In the genomic region with DNA sequence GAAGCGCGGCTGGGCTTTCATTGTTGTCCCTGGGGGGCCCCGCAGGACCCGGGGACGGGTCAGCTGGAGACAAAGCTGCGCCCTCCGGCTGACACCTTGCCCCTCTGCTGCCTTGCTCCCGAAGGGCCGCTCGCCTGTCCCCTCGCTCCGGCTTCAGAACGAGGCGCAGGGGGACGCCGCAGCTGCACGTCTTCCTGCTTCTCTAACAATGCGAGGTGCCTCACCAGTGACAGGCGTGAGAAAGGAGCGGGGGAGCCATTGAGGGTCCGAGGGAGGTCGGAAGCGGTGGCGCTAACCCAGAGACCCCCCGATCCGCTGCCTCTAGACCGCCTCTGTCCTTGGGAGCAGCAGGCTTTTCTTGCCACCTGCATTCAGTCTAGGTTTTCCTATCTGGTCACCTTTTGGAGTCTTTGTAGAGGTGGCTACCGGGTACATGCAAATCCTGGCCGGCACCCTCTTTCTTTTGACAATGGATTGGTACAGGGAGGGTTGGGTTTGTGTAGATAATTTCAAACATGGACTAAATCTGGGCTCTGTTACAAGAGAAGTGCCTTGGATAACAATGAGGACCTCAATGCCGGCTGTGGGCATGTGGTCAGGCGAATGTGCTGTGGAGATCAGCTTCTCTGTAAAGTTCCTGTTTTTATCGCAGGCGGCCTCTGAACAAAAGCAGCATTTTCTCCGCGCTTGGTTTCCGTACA, we compare ENCODE assay signal across 8 mouse cellular contexts. TPM values are rescaled to one million over a fixed set of nuclear protein-coding genes. Genes with fewer than 3 reads are reported as not detected.
A peak's percentile ranks its signal among the peaks of the same experiment; 100 is the strongest.
DNase-seq lines count a peak whose midpoint lies in the region; ATAC-seq and TF ChIP-seq lines count a peak whose summit lies in the region.

No protein-coding gene starts in this region.

- peak overlapping the region; percentile 92 for H3K4me3 ChIP-seq in intestine, postnatal 0 days (ENCODE audit: low read depth, low read length)
- peak overlapping the region; percentile 63 for H3K4me3 ChIP-seq in limb, embryonic 15.5 days
- H3K4me3 ChIP-seq in midbrain, embryonic 15.5 days, result peak overlapping the region; percentile 99

- H3K27ac ChIP-seq in intestine, postnatal 0 days (ENCODE audit: low read depth, low read length), result peak overlapping the region; percentile 92
- peak overlapping the region; percentile 94 for H3K27ac ChIP-seq in limb, embryonic 15.5 days
- peak overlapping the region; percentile 100 for H3K27ac ChIP-seq in midbrain, embryonic 15.5 days

- peak; percentile 42 for ATAC-seq in intestine, postnatal 0 days
- ATAC-seq in limb, embryonic 15.5 days (ENCODE audit: insufficient number of reproducible peaks, low FRiP score, low TSS enrichment, low read depth), result peak; percentile 46; the same call in 1 of the 2 replicates
- ATAC-seq in midbrain, embryonic 15.5 days (replicated peaks), result peak; percentile 78

- no peaks in the 10 kb centered on the region; the same call in none of the 2 replicates for H3K4me1 ChIP-seq in intestine, postnatal 0 days (replicated peaks; ENCODE audit: control insufficient read depth, insufficient read depth, low read length)
- peaks cover 21% of the 10 kb centered on the region for H3K4me1 ChIP-seq in limb, embryonic 15.5 days
- peaks cover 33% of the 10 kb centered on the region for H3K4me1 ChIP-seq in midbrain, embryonic 15.5 days

- H3K9ac ChIP-seq in intestine, postnatal 0 days (ENCODE audit: low read depth, low read length), result peak overlapping the region; percentile 90
- peak overlapping the region; percentile 85 for H3K9ac ChIP-seq in limb, embryonic 15.5 days
- peak overlapping the region; percentile 100 for H3K9ac ChIP-seq in midbrain, embryonic 15.5 days

- peak overlapping the region; percentile 90 for H3K4me2 ChIP-seq in intestine, postnatal 0 days (replicated peaks; ENCODE audit: low read depth)
- H3K4me2 ChIP-seq in limb, embryonic 15.5 days, result peak overlapping the region; percentile 81
- H3K4me2 ChIP-seq in midbrain, embryonic 15.5 days, result peak overlapping the region; percentile 71

- no peaks in the 10 kb centered on the region; the same call in 1 of the 2 replicates for H3K36me3 ChIP-seq in intestine, postnatal 0 days (ENCODE audit: control insufficient read depth, insufficient read depth)
- no peaks in the 10 kb centered on the region for H3K36me3 ChIP-seq in limb, embryonic 15.5 days
- no peaks in the 10 kb centered on the region for H3K36me3 ChIP-seq in midbrain, embryonic 15.5 days (replicated peaks)
- no peaks in the 10 kb centered on the region for H3K36me3 ChIP-seq in splenic B cell, adult 2 months (ENCODE audit: control insufficient read depth, insufficient read depth, low read length, poor library complexity, severe bottlenecking)

- no peak for TF ChIP-seq CTCF in intestine, postnatal 0 days (IDR thresholded peaks at IDR 0.05; ENCODE audit: low read depth)

- DNase-seq in 3134 (ENCODE audit: extremely low read depth, insufficient read length, low spot score), result peak; percentile 72
- peak; percentile 54 for DNase-seq in T-cell, adult 2 months (ENCODE audit: low spot score)
- DNase-seq in embryo, embryonic 10 days (ENCODE audit: low spot score), result peak; percentile 84
- peak; percentile 66 to 69 for DNase-seq in heart, adult 18-20 months
- peak; percentile 68 for DNase-seq in splenic B cell, adult 2 months (ENCODE audit: low read depth, low spot score)

- no peaks in the 10 kb centered on the region for H3K27me3 ChIP-seq in intestine, postnatal 0 days (replicated peaks; ENCODE audit: control insufficient read depth, insufficient read depth, low read length)
- peaks cover 6% of the 10 kb centered on the region for H3K27me3 ChIP-seq in limb, embryonic 15.5 days
- H3K27me3 ChIP-seq in midbrain, embryonic 15.5 days (replicated peaks), result no peaks in the 10 kb centered on the region
- H3K27me3 ChIP-seq in splenic B cell, adult 2 months (ENCODE audit: control insufficient read depth, insufficient read depth, low read length, poor library complexity, severe bottlenecking), result no peaks in the 10 kb centered on the region

- WGBS in intestine, postnatal 0 days, result under 1% methylated on average over 35 of the region's 36 CpGs
- under 1% methylated on average over 36 of the region's 36 CpGs for WGBS in limb, embryonic 15.5 days
- under 1% methylated on average over 36 of the region's 36 CpGs for WGBS in midbrain, embryonic 15.5 days

- H3K9me3 ChIP-seq in intestine, postnatal 0 days (ENCODE audit: control insufficient read depth), result no peaks in the 10 kb centered on the region
- no peaks in the 10 kb centered on the region for H3K9me3 ChIP-seq in limb, embryonic 15.5 days
- H3K9me3 ChIP-seq in midbrain, embryonic 15.5 days, result no peaks in the 10 kb centered on the region

RNA-seq across cellular contexts. Expression of a gene that starts 0.7 kb away (rescaled TPM):
- total RNA-seq in heart, adult 18-20 months (2021), result 10 to 100 TPM; 19.4 to 20.2 TPM
- 4.9 and 5.0 TPM in 2 replicates for polyA plus RNA-seq in intestine, postnatal 0 days (2015; fragmentation: Nextera tagmentation; extraction: Ambion mirVana)
- 9.8 and 11.3 TPM in 2 replicates for polyA plus RNA-seq in limb, embryonic 15.5 days (2015; fragmentation: Nextera tagmentation; extraction: Ambion mirVana)
- polyA plus RNA-seq in midbrain, embryonic 15.5 days (2015; fragmentation: Nextera tagmentation; extraction: Ambion mirVana), result 18.9 and 20.2 TPM in 2 replicates

Comparison
In these comparisons a context has a peak if more than half of its experiments do, and no peak if none do; other contexts are left out.
1. Peak in every context shown above with its lines: DNase-seq, ATAC-seq, H3K4me3 ChIP-seq and H3K27ac ChIP-seq.